Mouse (Mus musculus) cerebellum, adult 2 months (tissue): ENCODE results near the gene Atp1a2.

Experiments
- CTCF ChIP-seq: fragments of 200-500 bp; IDR thresholded peaks from 2 replicates; pipeline ENCODE4 v1.5.1; 2011; ENCODE audit warnings: low read depth, mild to moderate bottlenecking, control low read depth, low read length, moderate library complexity, borderline replicate concordance; ENCODE audit not compliant: insufficient read depth
- POLR2A ChIP-seq: fragments of 200-500 bp; IDR thresholded peaks from 2 replicates; pipeline ENCODE4 v1.6.1; 2011; ENCODE audit warnings: low read length, control low read depth, borderline replicate concordance; ENCODE audit not compliant: insufficient read depth

DNA sequence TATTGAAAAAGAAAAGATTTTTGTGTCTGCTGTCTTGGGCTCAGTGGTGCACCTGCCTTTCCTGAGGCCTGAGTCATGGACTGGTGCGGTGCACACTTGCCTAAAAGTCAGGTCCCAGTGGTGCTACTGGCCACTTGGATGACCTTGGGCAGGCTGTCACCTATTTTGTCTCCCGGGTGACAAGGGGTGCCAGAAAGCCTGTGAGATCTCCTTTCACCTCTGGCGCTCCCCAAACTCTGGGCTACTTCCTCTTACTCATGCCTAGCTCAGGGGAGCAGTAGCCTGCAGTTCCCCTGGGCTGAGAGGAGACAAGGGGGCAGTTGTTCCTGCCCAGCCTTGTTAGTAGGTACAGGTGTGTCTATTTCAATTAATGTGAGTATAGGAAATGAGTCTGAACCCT, 4.4 kb upstream of the Atp1a2 start:
- TF ChIP-seq CTCF (no peak), POLR2A (no peak)
